Mouse (Mus musculus): ENCODE data around the gene Olfr1248.
"Not testable (repeated sequence)": the region's sequence is repeated elsewhere in the genome, so short reads cannot be mapped to it uniquely, and the experiment has no call there.

The Olfr1248 gene

DNA sequence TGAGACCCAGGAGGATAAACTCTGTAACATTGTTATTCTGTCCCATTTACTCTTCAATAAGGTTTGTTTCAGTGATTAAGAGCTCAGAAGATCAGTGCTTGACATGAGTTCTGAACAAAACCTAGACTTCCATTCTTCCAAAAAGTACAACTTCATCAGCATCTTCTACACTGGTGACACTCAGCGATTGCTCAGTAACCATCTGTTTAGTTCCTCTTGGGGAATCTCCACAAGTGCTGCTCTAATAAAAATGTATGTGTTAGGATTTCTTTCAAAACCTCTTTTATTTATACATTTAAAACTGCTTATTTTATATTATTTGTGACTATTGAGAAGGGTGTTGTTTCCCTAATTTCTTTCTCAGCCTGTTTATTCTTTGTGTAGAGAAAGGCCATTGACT, at the start of gene Olfr1248:
Gene Olfr1248 (minus strand): TSS at position 101 of the 400 bp plus-strand sequence.
- not testable (repeated sequence) for DNase-seq (ENCODE audit: low spot score in 2 of 2)

DNA sequence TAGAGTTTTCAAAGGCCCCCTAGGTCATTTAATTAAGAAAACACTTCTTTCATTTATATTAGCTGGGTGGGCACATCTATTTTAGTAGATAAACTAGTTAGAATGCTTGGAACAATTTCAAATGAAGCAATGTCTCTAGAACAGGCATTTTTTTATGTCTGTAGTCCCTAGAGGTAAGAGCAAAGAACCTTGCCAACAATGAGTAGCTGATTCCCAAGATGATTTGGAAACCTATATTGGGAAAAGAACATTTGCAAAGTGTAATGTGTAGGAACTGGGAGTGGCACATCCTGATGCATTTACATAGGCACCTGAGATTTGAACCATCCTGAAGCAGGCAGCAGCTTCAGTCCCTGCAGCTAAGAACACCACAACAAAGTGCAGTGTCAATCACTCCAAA, 43.3 kb upstream of the Olfr1248 start, which contains the start of gene Olfr1250:
Gene Olfr1250 (minus strand): TSS at position 101 of the 400 bp plus-strand sequence.
- DNase-seq (ENCODE audit: low spot score in 2 of 2) = no peak

DNA sequence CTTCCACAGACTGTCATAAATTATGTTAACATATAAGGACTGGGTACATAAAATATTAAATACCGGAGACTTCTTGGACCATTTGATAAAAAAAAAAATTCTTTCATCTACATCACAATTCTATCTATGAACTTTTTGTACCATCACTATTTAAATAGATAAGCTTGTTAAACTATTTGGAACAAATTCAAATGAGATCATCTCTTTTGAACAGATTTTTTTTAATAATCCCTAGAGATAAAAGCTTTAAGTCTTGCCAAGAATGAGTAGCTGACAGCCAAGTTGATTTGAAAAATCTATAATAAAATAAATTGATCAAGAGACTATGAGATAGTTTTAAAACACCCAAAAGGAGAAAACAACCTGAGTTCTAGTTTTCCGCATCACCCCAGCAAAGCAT, 16.8 kb upstream of the Olfr1248 start, which contains the start of gene Olfr1249:
Gene Olfr1249 (minus strand): TSS at position 101 of the 400 bp plus-strand sequence.
- no peak for DNase-seq (ENCODE audit: low spot score in 2 of 2)

DNA sequence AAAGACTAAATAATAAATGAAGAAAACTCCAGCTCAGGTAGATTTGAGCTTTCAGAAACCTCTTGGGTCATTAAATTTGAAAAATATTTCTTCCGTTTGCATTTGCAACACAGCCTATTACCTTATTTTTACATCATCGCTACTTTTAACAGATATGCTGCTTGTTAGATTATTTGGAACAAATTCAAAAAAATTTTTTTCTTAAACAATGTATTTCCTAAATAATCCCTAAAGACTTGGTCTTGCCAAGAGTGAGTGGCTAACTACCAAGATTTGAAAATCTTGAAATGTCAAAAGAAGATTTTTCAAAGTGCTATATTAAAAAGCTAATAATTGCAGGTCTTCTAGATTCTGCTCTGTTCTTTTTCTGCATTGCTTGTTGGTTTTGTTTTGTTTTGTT, 4.0 kb downstream of the Olfr1248 start, which contains the start of gene Olfr1247:
Gene Olfr1247 (minus strand): TSS at position 101 of the 400 bp plus-strand sequence.
- DNase-seq (ENCODE audit: low spot score in 2 of 2) = no peak

DNA sequence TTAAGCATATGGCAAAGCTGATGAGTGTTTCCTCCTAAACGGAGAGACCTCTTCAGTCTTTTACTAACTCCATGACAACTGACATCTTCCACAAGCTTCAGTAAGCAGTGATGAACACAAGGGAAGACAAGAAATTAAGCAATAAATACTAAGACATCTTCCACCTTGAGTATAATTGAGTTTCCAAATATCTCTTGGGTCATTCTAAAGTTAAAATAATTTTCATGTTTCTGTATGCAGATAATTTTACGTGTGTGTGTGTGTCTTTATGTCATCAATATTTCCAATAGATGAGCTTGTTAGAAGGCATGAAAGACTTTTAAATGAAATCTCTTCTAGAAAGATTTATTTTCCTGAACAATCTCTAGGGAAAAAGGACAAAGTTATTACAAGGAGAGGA, 25.0 kb downstream of the Olfr1248 start, which contains the start of gene Olfr1246:
Gene Olfr1246 (minus strand): TSS at position 101 of the 400 bp plus-strand sequence.
- DNase-seq (ENCODE audit: low spot score in 2 of 2) = no peak

DNA sequence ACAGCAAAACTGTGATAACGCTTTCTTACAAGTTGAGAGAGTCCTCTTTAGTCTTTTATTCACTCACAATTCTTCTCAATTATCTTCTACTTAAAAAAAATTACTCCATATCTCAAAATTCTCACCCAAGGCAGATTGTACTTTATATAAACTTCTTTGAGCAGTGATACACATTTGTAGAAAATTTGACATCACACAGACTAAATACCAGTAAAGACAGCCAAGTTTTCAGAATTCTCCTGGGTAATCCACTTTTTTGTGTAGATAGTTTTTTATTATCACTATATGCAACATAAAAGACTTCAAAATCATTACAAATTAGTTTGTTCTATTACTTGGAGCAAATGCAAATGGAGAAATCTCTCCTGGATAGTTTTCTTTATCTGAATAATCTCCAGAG, 39.7 kb downstream of the Olfr1248 start, which contains the start of gene Olfr1245:
Gene Olfr1245 (minus strand): TSS at position 101 of the 400 bp plus-strand sequence.
- DNase-seq (ENCODE audit: low spot score in 2 of 2) = no peak
